Mouse (Mus musculus) kidney, adult 8-10 months (tissue): ENCODE measurements around the gene Jdp2.
A peak's percentile ranks its signal among the peaks of the same experiment; 100 is the strongest.

ENCODE experiments used
- DNase-seq, 2 experiments: peaks; one replicate each; pipeline ENCODE4 v3.0.0; 2022

Gene Jdp2

DNA sequence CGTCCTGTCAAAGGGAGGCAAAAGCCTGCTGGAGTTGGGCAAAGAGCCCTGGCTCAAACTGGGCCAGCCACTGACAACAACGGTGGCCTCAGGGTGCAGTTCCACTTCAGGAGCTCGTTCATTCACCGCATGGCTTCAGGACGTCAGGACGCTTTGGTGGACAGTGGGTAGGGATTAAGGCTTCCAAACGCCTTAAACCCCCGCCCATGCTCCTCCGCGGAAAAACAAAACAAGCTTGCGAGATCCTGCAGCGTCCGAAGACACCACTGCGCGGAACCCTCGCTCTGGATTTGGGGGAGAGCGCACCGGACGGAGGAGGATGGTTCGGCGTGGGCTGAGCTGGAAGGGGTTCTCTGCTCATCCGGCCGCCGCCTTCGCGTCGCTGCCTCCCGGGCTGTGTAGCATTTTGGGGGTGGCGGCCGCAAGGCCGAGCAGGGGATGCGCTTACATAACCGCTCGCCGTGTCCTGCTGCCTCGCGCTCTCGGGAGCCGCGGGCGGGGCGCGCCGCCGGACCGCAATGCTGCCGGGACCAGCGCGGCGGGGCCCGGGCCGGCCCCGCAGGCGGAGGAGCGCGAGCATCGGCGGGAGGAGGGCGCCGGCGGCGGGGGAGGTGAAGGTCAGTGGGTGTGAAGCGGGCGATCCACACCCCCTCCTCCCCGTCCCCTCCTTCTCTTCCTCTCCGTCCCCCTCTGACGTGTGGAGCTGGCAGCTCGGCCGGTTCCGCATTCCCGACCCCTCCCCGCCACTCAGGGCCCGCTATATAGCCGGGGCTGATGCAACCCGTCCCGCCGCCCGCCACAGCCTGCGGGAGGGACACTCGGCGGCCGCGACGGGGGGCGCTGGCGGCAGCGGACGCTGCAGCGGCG lies at the start of gene Jdp2:
Jdp2 (plus strand) TSS at position 417 of the 867 bp plus-strand sequence.
- peak; percentile 86 to 90 for DNase-seq

DNA sequence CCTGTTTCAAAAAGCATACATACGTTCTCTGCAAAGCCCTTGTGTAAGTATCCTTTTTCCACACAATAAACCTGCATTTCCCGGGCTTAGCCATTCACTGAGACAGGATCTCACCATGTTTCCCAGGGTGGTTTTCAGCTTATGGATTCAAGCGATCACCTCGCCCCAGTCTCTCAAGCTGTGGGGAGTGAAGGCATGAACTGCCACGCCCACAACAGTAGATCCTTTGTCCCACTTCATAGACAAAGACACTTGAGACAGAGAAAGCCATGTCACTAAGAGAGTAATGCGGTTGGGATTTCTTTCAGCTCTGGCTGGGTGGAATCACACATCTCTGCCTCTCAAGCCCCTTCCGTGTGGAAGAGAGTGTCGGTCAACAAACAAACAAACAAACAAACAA lies 49.2 kb upstream of the Jdp2 start:
- no peak for DNase-seq

DNA sequence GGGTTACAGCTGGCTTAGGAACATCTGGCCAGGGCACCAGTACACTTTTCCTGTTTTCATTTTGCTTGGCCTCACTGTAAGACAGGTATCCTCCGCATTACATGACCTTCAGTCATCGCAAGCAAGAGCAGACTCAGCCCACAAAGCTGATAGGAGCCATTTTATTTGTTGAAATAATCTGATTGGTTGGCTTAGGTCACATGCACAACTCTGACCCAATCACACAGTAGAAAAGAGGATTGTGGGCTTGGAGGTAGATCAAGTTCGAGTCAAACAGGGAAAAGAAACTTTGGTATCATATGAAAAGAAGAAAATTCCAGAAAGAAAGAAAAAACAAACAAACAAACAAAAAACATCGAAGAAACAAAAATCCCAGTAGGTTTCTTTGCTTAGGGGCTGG lies 48.4 kb upstream of the Jdp2 start:
- DNase-seq: no peak

DNA sequence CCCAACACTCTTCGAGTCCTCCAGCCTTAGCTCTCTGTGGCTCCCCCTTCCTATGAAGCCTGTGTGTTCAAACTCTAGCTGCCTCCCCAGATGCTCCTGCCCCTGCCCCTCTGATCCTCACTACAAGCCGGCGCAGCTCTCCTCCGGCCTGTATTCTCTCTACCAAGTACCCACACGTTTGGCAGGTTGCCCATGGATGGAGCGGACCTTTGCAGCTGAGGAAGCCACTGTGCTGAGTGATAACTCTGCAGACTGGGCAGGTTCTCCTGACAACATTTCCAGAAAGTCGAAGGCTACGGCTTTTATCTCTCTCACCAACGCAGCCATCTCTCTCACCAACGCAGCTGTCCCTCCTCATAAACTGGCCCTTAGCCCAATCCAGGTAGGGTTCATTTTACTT lies 39.5 kb upstream of the Jdp2 start:
- DNase-seq: no peak

DNA sequence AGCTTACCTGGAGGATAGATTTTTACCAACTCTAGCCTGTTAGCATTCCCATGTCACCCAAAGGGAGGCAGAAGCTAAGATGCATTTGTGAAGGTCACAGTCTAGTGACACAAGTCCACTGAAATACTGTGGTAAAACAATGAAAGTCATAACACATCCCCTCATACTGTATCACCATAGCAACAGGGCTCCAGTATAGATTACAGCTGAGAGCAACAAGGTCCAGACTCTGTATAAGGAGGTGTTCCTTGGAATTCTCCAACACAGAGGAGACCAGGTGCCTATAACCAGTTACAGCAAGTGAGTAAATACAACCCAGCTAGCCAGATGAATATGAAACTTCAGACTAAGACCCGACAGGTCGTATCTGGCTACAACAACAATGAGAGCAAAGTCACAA lies 33.4 kb upstream of the Jdp2 start:
- no peak for DNase-seq

DNA sequence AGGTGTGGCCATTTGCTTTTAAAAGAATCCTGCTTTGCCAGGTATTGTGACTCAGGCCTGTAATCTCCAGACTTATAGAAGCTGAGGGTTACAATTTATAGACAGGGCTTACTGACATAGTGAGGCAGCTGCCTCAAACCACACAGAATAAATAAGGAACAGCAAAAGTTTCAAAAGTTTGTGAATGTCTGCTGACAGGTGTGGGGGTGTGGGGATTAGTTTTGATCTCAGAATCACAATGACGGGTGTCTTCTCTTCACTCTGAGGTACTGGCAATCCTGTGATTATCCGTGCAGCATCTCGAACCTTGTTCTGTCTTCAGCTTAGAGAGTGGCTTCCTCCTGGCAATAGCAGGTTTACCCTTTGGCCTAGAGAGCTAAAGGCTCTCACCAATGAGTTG lies 30.5 kb upstream of the Jdp2 start:
- DNase-seq: no peak

DNA sequence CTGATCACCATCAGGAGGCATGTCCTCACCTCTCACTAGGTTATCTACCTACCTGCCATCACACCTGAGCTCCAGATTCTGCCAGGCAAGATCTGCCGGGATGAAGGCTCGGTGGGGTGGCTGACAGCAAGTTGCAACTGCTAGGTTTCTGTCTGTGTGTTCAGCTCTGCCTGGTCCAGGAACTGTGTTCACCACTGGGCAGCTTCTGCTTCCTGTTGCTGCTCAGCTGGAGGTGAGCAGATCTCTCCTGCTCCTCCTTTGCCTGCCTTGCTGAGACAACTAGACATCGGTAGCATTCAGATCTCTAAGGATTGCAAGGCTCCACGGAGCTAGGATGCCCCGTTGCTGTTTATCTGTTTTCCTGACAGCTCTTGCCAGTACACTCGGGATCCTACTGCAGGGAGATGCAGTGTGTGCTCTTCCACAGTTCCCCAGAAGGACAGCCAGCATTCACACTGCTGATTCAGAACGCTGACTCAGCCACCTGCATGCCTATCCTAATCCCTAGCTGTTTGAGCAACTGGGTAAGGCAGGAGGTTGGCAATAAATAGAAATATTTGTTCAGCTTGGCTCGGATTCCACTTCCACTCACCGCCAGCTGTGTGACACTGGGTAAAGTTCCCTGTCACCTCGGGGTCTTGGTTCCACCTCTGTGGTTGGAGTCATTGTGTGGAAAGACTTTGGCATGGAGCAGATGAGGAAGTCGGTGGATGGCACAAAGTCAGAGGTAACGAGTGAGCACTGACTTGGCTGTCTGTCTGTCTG lies 29.3 kb upstream of the Jdp2 start:
- no peak for DNase-seq

DNA sequence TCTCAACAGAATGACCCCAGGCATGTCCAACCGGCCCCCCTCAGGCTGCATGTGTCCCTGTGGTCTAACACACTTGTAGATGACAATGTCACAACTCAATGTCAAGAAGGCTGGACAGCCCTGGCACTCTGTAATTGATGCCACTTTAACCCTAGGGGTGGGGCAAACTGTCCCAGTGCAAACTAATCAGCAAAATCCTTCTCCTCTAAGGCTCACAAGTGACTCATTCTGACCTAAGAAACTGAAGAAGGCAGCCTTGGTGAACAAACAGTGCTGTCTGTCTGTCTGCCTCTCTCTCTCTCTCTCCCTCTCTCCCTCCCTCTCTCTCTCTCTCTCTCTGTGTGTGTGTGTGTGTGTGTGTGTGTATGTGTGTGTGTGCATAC lies 28.7 kb upstream of the Jdp2 start:
- DNase-seq: no peak

DNA sequence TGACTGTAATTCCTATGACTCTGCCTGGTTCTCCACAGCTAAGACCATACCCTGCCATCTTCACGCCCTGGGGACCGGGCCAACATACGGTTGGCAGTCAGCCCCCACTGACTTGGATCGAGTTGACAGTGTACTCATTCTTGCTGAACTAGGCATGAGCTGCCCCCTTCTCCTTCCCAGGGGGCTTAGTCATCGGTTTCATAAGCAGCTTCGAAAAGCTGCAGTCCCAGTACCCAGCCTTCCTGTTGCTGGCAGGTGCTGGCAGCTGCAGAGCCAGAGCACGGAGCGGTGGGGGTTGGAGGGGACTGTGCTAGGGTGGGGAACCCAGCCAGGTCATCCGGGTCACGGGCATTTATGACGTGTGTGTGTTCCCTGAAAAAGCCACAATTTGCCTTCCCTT lies 27.5 kb upstream of the Jdp2 start:
- DNase-seq: no peak

DNA sequence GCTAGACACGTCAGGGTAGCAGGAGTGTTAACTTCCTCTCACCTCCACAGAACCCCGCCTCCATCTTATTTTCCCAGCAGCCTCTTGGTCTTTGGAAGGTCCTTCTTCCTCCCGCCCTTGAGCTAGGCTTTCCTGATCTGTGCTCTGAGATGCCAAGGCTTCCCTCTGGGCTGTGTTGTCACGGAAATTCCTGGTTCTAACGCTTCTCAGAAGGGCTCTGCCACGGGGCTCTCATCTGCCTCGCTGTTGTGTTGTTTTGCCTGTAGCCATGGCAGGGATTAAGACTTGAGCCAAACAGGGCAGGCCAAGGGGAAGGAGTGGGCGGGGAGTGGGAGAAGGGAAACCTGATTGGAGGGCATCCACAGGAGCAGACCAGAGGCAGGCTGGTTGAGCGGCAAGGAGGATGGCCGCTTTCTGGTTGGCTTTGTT lies 26.8 kb upstream of the Jdp2 start:
- DNase-seq: peak in 1 of 2 experiments; percentile 19

DNA sequence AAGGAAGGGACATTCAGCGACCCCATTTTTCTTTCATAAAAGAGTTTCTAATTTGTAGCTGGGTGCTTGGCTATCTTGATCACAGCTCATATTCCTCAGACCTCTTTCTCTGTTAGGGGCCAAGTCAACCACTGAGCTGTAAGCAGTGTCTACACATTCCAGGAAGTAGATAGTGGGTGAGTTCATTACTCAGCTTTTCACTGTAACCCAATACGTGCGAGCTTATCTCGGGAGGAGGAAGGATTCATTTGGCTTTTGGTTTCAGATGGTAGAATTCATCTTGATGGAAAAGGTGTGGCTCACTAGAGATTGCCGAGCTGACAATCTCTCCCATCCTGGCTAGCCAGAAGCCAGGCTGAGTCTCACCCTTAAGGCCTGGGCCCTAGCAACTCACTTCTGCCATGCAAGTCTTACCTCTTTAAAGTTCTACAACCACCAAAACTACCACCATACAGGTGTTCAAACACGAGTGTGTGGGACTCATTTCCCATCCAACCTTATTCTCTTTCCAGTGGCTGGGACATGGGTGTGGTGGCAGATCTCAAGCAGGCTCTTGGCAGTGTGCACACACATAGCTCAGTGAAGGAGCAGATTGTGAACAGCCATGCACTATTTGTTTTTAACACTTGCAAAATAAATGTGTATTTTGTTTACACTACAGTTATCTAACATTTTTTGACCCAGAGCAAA lies 23.9 kb upstream of the Jdp2 start:
- no peak for DNase-seq

DNA sequence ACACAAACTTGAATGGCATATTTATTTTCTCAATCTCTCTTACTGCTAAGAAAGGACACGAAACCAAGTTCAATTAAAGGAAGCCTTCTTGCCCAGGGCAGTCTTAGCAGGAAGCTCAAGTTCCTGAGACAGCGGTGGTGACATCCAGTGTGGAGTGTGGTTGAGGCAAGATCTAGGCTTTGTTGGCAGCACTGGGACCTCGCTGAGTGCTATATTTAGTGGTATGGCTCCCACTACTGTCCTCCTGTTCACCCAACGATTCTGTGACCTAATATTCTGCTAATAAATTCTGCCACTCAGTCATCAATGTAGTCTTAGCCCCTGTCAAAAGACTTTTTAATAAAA lies 23.4 kb upstream of the Jdp2 start:
- no peak for DNase-seq

DNA sequence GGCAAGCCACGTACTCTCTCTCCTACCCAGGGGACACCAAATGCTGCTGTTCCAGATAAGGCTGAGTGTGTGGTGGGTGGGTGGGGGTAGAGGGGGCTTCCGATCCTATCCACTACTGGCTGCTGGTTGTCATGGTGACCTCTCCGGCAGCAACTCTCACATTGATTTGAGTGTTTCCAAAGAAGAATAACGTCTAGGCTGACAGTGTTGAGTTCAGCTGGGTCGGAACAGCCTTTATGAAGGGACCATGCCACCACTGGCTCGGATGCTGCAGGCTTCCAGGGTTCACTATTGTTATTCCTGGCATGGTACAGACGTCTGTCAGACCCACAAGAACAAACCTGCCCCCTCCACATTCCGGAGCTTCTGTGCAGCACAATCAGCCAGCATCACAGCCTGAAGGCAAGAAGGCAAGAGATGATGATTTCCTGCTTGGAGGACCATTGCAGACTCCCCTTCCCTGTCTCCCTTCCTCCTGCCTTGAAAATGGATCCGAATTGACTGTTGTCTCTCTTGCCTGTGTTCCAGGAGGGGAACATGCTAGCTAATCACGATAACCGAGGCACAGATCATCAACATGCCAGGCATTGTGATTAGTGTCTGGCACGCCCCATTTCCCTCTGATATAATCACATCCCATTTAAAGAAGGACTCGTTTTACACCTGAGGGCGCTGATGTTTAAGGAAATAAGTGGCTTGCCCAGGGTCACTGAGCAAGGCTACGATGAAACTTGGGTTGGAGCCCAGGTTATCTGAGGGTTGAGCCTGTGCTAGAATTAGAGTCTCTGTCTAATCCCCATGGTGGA lies 17.4 kb upstream of the Jdp2 start:
- DNase-seq: no peak

DNA sequence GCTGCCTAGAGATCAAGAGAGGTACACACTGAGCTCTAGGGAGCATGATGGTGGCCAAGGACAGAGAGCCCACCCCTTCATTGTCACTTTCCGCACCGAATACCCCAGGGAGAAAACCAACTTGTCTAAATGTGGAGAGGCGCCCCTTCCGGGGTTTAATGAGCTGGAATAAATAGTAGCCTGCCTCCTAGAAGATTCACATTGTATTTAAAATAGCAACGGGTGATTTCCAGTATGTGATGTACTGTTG lies 16.8 kb upstream of the Jdp2 start:
- DNase-seq: no peak

DNA sequence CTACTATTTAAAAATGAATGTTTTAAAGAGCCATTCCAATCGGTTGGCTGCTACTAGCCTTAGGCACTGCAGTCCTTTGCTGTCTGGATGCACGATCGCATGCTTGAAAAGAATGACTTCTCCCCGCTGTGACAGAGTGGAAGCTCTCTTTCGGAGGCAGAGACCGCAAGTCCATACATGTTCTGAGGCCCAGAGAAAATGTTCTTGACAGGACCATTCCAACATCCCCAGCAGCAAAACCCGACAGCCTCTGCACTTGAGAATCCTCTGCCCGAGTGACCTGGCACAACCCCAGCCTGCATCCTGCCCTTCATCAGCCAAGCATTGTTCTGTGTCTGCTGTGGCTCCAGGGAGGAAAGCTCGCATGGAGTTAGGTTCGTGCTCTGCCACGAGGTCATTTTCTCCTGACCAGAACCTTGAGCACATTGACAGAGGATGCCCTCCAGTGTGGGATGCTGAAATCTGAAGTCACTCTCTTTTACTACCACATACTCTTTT lies 13.0 kb upstream of the Jdp2 start:
- peak in 1 of 2 experiments; percentile 40 for DNase-seq

DNA sequence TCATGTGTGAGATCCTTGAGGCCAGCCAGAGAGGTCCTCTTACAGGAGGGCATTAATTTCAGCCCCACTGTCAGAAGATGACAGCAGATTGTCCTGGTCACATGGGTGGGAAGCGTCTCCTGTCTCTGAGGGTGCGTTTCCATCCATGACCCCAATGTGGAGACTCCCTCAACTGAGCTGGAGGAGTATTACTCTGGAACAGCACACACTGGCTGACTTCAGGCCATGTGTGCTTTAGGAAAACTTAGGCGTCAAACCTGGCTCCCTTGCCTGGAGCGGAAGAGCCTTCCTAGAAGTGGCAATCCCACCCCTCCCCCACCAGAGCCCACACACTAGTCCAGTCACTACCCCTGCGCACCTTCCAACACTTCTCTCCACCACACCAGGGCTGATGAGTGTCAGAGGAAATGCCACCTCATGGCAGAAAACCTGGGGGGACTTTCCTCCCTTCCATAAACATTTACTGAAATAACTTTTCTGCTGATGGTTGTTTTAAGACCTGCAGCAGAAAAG lies 8.9 kb upstream of the Jdp2 start:
- no peak for DNase-seq

DNA sequence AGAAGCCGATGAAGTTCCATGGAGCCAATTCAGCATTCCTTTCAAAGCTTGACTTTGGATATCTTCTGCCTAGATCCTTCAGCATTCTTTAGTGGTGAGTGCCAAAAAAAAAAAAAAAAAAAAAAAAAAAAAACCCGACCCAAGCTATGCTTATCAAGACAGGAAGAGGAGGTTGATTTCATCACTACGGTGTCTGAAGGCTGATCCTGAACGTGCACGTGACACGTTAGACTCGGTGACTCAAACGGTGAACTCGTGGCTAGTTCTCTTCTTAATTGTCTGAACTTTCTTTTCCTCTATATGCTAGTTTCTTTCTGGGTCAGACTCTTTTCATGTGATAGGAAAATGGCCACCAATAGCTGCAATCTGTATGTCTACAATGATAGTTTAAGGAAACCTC lies 5.9 kb upstream of the Jdp2 start:
- DNase-seq: no peak

DNA sequence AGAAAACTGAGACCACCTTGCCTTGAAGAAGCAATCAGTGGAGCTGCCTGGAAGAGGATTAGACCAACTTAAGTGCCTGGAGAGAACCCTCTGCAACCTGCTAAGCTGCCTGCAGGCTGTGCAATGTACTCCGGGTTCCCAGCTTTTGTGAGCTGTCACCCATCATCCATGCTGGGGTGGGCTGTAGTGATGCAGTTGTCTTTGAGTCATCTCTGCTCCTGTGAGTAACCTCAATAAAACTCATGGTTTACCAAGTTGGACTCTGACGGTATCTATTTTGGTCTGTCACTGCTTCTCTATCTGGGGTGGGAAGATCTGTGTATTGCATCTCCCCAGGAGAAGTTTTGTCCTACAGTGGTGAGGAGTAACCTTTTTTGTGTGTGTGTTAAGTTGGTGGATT lies 4.4 kb upstream of the Jdp2 start:
- no peak for DNase-seq

DNA sequence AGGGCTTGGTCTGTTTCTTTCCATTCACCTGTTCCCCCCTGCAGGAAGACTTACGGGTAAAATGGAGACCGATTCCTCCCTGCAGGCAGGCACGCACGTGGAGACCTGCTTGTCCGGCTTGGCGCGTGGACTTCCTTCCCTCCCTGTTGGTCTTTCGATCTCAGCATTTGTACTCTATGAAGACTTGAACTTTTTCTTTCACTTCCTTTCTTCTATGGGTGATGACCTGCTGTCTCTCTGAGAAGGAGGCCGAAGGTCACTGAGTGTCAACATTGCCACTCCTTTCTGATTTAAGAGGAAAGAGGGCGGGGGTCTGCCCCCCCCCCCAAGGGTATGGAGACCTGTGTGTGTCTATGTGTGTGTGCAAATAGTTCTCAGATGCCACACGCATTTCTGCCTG lies 774 bp upstream of the Jdp2 start:
- no peak for DNase-seq

DNA sequence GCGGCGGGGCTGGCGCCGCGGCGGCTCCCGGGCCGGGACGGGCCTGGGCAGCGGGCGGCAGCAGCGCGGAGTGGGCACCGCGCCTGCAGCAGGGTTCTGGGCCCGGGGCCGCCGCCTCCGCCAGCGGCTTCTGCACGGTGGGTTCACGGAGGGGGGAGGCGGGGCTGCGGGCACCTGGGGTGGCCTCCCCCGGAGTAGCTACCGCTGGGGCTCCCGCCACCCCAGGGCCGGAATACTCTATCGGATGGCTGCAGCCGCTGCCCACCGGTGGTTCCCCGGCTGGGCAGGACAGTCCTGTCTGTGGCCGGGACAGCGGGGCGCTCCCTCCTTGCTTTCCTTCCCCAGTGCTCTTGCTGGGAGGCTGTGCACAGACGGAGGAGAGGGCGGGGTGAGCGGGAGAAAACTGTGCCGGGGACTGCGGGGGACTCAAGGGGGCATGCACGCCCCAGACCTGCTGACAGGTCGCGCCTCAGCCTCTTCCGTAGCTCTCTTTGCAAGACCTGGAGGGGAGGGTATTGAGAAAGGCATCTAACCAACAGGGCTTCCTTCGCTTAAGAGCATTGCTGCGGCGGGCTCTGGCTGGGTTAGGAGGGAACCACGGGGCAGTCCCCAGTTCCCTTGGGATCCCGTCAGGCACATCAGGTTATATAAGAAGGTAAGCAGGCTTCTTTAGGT lies 788 bp downstream of the Jdp2 start:
- DNase-seq: no peak

DNA sequence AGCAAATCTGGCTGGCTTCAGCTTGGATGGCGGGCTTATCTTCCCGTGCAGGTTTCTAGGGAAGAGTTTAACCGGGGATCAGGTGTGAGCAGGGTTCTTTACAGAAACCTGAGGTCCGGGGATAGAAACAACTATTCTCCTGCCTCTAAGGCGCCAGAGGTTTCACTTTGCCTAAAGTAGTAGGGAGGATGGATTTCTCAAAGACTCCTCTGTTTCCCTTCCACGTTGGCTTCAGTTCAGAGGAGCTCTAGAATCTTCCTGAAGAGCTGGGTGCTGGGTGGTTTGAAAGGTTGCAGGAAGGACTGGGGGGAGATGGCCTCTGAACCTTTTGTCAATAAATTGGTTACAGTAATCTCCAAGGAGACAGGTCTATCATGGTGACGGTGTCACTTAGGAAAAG lies 1.8 kb downstream of the Jdp2 start:
- DNase-seq: no peak

DNA sequence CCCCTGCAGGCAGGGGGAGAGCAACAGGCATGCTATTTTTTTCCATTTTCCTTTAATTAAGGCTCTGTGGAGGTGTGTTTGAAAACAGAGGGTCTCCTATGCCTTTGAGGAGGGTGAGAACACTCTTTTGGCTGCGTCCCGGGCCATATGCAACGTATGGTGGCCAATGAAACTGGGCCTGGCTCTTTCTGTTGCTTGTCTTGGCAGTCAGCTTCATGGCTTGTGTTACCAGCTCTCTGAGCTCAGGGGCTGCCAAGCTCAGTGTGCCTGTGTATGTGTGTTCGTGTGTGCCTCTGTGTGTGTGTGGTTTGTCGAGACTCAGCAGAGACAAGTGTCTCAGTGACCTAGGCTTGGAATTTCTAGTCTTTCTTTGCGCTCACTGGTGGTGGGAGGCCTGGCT lies 2.7 kb downstream of the Jdp2 start:
- DNase-seq: no peak
